Mouse (Mus musculus) c-Kit-positive CD71-positive TER-119-positive erythroid progenitor cells, embryonic 14.5 days (primary cell): ENCODE data around the gene Upk1a.
A peak's percentile ranks its signal among the peaks of the same experiment; 100 is the strongest.

ENCODE experiments used
- DNase-seq: peaks from one replicate; pipeline ENCODE4 v3.0.0-alpha.2; 2013; ENCODE audit warnings: low spot score

Upk1a gene

DNA sequence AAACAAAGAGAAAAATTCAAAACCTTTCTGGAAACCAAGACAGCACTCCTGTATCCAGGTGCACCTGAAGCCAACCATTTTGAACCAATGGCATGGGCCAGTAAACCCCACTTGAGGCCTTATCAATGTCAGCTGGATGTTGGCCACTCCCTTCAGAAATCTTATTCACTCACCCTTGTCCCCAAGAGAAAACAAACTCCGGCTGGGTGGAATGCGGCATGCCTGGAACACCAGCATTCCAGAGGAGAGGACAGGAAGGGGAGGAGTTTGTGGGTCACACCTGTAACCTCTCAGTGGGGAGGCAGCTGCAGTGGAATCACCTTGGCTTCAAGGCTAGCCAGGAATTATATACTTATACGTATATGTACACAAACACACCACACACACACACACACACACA is 10.1 kb downstream of the Upk1a start:
- no peak for DNase-seq

DNA sequence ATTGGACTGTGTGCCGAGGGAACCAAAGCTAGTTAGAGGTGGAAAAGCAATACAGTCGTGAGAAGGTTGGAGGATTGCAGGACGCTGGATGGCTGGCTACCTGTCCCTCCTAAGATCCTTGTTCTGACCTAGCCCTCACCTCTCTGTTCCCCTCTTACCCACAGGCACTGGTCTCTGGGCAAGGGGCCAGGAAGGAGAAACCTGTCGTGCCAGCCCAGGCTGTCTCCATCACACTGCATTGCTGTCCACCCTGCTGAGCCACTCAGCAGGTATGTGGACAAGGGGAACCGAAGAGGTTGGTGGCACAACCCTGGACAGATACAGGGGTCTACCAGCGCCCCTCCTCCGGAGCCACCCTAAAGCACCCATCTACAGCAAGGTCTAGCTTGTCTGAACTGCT is 12.0 kb downstream of the Upk1a start:
- no peak for DNase-seq

DNA sequence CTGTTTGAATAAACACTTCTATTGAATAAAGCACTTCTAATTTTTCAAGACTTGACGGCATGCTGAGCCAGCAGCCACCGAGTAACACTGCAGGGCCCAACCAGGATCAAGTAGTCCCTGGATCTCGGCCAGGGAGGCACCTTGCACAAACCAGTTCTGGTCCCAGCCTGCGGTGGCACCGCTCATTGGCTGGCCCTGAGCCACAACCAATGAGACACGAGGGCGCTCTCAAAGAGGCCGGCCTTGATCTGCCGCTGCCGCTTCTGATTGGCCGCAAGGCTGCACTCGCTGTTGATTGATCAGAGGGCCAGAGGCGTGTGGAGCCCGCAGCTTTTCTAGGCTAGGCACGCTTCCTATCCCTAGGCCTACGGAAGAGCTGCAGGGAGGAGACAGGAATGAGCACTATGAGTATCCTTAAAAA is 12.7 kb downstream of the Upk1a start:
- DNase-seq: peak; percentile 86

DNA sequence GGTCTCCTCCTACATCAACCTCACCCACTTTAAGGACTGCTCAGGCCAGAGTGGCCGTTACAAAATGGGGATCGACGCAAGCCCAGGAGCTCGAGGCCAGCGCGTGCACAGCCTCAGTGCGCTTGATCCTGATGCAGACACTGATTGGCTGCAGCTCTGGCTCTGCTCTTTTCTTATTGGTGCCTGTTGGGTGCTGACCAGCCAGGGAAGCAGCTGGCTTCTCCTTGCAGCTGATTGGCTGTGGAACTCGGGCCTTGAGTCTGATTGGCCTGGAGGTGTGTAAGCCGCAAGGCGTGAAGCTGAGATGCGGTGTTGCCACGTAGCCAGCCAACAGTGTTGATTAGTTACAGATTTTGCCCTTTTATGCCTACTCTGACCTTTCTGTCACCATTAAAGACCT is 13.9 kb downstream of the Upk1a start, which contains the start of gene Zbtb32:
Gene Zbtb32, minus strand, starts transcription at position 124 of the 400 bp plus-strand sequence.
- DNase-seq: no peak

DNA sequence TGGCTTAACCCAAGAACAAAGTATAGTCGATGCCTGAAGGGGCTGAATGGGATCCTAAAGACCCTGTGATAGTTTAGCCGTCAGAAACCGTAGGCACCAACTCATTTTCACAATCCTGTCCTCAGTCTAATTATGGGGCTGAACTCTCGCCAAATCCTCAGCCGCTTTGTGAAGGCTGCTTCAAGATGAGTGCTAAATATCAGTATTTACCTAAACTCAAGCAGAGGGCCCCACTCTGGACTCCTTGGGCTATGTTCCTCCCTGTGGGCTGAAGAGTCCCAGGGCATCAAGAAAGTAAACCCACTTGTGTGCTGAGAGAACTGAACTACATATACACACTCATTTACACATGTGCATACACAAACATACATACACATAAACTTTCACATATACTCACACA is 15.8 kb downstream of the Upk1a start:
- no peak for DNase-seq

DNA sequence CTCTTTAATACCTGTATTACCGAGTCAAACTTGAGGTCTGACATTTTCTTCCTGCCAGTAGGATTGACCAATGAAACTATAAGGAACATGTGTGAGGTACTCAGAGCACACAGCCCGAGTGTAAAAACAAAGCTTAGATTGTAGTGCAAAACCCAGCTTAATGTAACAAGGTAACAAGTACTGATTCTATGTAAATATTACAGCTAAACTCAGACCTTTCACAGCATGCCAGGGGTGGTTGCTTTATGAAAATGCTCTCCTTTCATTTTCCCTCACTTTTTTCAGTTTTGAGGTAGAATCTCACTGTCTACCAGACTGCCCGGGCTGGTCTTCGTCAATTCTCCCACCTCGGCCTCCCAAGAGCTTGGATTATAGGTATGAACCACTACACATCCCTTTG is 16.6 kb downstream of the Upk1a start:
- no peak for DNase-seq

DNA sequence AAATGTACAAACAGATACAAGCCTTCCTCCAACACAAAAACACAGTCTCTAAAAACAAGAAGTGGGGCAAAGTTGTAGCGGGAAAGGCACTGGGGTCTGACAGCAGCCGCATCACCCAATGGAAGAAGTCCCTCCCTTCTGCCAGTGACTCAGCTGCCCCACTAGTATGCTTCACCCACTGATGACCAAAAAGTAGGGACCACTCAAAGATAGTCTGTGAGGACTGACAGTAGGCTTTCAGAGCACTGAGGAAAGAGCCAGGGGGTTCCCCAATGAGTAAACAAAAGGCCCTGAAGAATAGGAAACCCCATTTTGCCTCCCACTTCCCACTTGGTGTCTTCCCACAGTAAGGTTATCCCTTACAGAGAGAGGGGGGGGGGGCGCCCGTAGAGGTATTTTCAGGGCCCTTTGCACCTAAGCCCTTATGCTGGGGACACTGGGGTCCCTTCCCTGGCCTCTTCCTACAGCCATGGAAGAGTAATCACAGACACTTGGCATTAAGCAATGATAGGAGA is 18.1 kb downstream of the Upk1a start:
- no peak for DNase-seq

DNA sequence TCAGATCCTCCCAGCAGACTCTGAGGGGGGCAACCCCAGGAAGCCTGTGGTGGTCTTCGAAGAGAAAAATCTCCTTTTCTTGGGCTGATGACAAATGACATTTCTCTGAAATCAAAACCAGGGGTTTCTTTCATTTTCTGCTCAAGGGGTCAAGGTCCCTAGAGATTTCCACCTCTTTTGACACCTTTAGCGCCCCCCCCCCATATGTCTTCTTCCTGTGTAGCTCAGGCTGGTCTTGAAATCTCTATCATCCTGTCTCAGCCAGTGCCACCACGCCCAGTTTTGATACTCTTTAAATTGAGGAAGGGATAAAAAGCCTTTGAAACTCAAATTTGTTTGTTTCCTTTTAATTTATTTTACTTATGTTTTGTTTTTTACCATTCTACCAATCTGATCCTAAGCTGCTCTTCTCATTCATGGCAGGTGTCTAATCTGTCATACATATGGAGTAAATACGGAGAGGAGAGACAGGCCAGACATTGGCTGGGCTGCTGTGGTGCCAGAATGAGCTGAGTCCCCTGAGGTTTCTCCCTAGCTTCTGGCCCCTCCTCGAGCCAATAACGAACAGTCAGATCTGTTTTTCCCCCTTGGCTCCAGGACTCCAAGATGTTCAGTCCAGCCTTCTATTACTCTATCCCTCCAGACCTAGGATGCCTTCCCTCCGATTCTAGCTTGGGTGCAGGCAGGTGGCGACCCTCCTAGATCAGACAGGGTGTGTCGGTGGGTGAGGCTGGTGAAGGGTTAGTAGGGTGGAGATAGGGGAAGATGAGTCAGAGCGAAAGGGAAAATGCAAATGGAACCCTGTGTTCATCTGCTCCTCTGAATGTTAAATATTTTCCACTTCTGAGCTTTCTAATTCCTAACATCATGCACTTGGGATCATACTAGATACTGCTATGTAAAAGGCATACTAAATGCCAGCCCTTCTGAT is 18.8 kb downstream of the Upk1a start:
- DNase-seq: no peak

DNA sequence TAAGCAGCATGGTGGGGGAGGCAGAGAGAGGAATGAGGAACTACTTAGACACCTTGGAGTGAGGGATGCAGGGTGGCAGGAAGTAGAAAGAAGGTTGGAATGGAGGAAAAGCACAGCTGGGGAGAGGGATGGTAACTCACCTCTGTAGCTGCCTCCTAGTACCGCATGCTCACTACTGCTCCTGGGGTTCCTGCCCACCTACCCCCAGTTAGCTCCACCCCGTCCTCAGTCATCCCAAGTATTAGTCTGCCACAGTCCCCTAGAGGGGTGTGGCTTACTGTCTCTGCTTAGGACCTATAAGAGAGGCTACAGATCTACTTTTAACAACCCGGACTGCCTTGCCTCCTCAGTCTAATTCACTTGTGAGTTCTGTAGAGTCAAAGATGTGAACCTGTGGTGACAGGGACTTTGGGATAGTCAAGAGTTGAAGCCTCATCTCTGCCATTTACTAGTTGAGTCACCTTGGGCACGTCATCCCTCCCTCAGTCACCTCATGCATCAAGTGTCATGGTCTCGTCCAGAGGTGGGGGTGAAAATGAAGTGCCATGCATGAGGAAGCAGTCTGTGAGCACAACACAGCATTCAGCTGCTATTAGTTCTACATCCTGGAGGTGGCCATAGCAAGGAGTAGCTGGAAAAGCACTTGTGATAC is 19.7 kb downstream of the Upk1a start:
- DNase-seq: no peak

DNA sequence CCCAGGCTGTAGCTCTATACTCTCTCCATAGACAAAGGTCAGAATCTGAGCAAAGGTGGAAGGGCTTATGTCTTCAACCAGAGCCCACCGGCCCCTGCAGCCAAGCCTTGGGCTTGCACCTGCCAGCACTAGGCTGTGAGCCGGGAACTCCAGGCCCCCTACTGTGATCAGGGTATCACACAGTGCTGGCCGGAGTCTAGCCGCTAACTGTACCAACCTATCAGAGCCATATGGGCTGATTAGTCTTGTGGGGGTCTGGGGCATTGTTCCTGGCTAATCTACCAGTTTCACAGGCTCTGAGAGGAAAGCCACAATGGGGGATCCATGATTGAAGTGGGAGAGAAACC is 21.1 kb downstream of the Upk1a start:
- no peak for DNase-seq

DNA sequence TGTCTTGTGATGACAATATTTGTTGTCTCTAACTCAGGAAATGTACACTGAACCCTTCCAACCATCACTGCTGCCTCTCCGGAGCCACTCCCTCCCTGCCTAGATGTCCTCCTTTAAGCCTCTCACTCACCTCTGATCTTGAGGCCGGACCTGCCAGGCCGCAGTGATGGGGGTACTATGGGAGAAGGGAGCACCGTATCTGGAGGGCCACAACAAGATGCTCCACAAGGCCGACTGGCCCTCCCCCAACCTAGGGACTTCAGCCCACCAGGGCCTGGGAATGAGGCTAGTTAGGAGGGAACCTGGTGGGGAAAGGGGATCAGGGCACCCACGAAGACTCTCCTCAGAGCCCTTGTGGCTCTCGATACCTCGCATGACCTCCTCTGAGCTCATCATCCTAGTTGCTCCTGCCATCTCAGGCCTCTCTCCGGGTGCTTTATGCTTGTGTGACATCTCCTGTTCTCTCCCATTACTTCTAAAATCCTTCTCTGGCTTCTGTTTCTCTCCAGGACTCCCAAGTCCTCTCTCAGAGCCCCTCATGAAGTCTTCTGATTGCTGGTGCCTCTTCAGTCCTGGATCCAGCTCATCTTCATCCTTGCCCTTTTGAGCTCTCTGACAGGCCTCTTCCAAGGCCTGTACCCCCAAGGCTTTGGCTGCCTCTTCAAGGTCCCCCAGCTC is 21.6 kb downstream of the Upk1a start:
- no peak for DNase-seq

DNA sequence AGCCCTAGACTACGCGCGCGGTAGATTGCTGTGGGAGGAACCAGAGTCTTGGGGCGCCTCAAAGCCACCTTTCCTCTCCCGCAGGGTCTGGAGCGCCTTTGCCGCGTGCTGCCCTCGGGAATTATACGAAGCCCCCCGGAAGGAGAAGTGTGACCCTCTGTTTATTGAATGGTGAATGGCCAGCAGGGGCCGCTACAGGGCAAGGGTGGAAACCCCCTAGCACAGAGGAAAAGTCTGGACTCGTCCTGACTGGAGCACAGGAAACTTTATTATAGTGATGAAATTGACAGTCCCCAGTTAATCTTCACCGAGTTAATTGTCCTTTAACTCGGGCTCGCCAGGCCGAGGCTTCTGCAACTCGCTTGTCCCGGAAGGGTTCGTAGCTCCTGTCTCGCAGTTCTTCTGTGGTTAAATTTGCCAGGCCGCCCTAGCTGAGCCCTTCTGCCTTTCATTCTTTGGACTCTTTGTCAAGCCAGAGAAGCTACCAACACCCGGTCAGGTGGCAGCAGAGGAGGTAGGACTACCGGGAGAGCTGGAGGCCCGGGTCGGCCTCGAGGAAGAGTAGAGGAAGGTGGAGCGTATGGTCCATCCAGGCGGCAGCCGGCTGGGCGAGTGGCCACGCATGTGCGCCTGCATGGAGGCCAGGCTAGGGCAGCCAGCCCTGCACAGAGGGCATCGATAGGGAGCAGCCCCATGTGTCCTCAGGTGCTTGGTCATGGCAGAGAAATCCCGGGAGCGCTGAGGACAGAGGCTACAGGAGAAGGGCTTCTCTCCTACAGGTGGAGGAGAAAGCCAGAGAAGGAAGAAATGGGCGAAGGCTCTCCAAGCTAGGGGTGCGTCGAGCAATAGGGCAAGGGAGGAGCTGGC is 23.0 kb downstream of the Upk1a start:
- DNase-seq: peak; percentile 79

DNA sequence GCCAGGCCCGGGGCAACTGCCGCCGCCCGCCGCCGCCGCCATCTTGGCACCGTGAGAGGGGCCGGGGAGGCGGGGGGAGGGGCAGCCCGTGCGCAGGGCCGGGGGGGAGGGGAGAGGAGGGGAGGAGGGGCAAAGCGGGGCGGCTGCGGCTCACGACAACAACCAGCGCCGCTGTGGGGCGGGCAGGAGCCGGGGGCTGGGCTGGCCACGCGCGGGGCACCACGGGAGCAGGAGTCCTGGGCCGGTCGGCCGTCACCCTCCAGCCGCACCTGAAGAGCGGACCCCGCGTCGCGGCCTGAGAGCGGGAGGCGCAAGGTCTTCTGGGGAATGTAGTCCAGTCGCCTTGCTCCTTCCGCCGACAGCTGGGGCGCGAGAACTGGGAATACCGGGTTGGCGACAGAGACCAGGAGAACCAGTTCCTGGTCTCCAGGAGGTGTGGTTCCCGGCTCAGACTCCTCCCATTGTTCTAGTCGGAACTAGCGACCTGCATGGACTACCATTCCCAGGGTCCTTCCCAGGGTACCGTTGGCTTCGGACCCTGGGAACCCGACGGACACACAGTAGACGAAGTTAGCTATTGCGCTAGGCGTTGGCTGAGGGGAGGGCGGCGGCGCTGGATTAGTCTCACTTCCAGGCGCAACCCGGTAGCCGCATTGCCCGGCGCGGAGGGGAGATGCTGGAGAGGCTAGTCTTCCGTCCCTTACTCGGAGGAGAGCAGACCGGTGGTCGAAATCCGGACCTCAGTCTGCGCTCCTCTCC is 23.8 kb downstream of the Upk1a start, which contains the start of gene Kmt2b:
Gene Kmt2b, minus strand, starts transcription at position 51 of the 759 bp plus-strand sequence.
- DNase-seq: peak; percentile 92

DNA sequence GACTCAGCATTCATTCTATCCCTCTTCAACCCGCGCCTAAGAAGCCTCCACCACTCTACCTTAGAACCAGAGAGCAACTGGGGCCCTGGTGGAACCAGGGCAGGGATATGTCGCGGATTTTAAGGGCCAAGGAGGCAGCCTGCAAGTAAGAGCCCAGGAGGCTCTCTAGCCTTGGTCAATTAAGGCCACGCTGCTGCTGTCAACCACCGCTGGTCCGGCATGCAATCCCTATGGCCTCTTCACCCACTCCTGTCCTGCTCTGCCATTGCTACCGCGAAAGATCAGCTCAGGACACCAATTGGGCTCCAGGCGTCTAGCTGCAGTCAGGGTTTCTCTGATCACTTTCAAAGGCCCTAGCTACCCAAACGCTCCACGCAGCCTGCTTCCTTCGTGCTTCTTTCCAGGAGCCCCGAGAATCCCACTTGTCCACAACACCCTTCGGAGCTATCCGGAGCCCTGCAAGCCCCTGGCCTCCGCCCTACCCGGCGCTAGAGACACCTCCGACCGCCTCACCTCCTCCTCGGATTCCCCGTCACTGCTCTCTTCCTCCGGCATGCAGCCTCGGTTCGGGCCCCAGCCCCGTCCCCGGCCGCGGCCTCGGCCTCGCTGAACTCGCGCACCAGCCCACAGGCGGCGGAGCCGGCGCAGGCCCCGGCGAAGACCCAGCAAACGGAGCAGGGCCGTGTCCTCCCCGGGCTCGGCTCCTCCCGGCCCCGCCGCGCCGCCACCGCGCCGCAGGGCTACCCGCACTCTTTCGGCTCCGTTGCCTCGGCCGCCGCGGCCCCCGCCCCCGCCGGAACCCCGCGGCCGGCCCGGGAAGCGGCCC is 24.6 kb downstream of the Upk1a start:
- peak; percentile 42 for DNase-seq

DNA sequence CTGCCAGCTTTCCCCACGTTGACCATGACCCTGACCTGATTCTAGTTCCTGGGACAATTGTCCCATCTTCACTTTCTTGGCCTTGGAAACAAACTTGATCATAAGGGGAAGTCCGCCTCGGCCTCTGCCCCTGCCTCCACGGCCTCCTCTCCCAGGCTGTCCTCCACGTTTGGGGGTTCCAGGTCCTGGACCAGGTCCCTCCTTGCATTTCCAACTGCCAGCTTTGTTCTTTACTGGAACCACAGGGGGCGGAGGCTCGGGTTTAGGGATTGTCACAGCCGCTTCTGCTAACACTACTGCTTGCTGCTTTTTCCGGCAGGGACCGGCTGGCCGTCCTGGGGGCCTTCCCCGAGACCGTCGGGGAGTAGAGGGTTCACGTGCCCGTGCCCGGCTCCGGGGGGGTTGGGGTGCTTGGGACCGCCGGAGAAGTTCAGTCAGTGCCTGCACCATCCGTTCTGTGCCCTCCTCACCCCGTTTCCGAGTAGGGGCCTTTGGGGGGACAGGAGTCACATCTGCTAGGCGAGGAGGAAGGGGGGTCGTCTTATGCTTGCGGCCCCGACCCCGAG is 26.1 kb downstream of the Upk1a start:
- DNase-seq: no peak

DNA sequence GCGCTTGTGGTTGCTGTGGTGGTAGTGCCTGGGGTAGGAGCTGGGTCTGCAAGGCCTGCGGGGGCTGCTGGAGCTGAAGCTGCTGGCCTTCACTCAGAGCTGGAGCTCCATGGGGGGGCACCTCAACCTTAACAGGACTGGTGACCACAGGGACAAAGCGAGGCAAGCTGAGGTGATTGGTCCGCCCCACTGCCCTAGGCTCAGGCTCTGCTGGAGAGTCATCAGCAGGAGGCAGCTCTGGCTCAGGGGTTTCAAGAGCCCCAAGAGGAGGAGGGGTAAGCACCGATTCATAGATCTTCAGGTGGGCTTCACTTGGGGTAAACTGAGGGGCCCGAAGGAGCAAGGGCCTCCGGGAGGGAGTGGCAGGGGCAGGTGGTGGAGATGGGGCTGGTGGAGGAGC is 27.5 kb downstream of the Upk1a start:
- DNase-seq: no peak

DNA sequence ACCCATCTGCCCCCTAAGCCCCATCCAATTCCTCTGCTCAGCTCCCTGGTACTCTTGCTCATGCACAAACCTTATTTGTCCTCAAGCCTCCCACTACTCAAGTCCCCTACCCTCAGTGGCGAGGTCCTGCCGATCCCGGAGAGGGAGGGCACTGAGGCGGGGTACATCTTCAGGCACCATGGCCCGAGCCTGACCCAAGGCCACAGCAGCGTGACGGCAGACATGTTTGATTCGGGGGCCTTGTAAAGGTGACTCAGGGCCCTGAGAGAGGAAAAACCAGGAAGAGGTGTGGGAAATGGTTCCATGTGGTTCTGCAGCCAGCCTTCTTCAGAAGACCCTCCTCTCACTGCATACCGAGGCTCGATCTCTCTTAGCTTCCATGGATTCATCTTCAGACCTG is 28.3 kb downstream of the Upk1a start:
- DNase-seq: no peak

DNA sequence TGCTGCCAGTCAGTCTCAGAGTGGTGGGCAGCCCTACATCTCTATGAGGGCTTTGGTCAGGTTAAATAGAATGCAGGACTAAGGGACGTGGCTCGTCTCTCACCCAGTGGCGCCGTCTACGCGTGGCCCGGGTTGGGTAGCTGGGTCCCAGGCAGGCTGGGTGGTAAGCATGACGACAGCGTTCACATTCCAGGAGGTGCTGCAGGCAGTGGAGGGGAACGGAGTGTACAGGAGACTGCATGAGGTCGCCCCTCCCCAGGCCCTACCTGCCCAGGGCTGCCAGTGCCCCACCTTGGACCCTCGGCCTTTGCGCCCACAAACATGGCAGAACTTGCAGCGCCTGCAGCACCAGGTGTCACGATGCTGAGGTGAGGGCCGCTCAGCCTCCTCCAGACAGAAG is 31.1 kb downstream of the Upk1a start:
- no peak for DNase-seq

DNA sequence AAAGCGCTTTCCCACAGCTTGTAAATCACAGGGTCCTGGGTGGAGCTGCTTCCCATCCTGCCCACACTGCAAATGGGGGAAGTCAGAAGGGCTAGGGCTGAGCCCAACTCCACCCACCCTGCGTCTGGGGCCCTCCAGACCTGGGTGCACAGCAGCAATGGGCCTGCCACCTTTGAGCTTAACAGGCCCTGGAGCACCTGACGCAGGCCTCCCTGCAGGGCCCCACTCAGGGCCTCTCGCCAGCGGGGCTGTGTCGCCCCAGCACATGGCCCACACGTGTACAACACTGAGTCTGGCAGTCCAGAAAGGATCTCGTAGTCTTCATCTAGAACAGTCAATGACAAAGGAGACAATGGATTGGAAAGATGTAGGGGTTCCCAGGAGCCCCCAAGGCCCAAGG is 32.7 kb downstream of the Upk1a start:
- no peak for DNase-seq

DNA sequence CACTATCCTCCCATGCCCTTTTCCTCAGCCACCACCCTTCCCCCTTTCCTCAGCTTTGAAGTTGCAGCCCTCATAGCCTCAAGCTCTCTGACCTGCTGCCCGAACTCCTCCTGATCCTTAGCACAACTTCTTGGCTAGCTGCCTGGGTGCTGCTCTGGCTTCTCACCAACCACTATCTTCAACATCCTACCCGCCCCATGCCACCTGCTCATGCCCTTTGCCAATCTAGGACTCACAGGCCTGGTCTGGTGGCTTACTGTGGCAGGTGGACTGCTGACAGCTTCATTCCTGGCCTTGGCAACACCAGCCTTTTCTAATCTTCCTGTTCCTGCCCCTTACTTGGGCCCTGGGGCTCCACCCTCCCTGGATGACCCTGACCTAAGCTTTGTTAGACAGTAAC is 39.7 kb downstream of the Upk1a start:
- no peak for DNase-seq
